Mouse (Mus musculus) forebrain, embryonic 15.5 days (tissue): ENCODE results near the gene Acp5. TPM values are rescaled to one million over a fixed set of nuclear protein-coding genes. Genes with fewer than 3 reads are reported as not detected.

ENCODE experiments used
- ATAC-seq: fragments of 200-750 bp; cut with Nextera tagmentation; replicated peaks from 2 replicates; pipeline ENCODE4 v1.8.0; 2017; ENCODE audit warnings: mild to moderate bottlenecking, moderate TSS enrichment, moderate library complexity
- H3K27ac ChIP-seq: fragments of 300-500 bp; sonication (generic); replicated peaks from 2 replicates; pipeline ENCODE4 v1.5.1; 2015; ENCODE audit warnings: mild to moderate bottlenecking, inconsistent platforms
- H3K27me3 ChIP-seq: fragments of 300-500 bp; sonication (generic); 2 replicates; pipeline ENCODE4 v1.6.1; 2015; ENCODE audit warnings: inconsistent platforms
- H3K36me3 ChIP-seq: fragments of 300-500 bp; sonication (generic); 2 replicates; pipeline ENCODE4 v1.6.1; 2015; ENCODE audit warnings: mild to moderate bottlenecking, inconsistent platforms
- H3K4me1 ChIP-seq: fragments of 300-500 bp; sonication (generic); 2 replicates; pipeline ENCODE4 v1.6.1; 2015; ENCODE audit warnings: inconsistent platforms
- H3K4me2 ChIP-seq: fragments of 300-500 bp; sonication (generic); replicated peaks from 2 replicates; pipeline ENCODE4 v1.6.1; 2015; ENCODE audit warnings: mild to moderate bottlenecking, inconsistent platforms
- H3K4me3 ChIP-seq: fragments of 300-500 bp; sonication (generic); 2 replicates; pipeline ENCODE4 v1.5.1; 2015; ENCODE audit warnings: mild to moderate bottlenecking, inconsistent platforms
- H3K9ac ChIP-seq: fragments of 300-500 bp; sonication (generic); replicated peaks from 2 replicates; pipeline ENCODE4 v1.6.1; 2015; ENCODE audit warnings: mild to moderate bottlenecking, inconsistent platforms
- H3K9me3 ChIP-seq: fragments of 300-500 bp; sonication (generic); 2 replicates; pipeline ENCODE4 v1.6.1; 2016; ENCODE audit warnings: inconsistent platforms
- WGBS: fragments of 180-500 bp; shearing (Covaris S2); methylation state at CpG from one replicate; pipeline ENCODE4 v1.1.7; 2015; ENCODE audit warnings: mixed read lengths; 5-methylcytosine and 5-hydroxymethylcytosine counted together
- polyA plus RNA-seq: library from polyadenylated mRNA; unstranded; fragments of >200 nt; fragmentation: Nextera tagmentation; extraction: Ambion mirVana; gene quantifications from 2 replicates; pipeline ENCODE4 v1.2.1, GENCODE M21; 2015

The Acp5 gene
- polyA plus RNA-seq: 0.17 and 0.84 TPM in 2 replicates

DNA sequence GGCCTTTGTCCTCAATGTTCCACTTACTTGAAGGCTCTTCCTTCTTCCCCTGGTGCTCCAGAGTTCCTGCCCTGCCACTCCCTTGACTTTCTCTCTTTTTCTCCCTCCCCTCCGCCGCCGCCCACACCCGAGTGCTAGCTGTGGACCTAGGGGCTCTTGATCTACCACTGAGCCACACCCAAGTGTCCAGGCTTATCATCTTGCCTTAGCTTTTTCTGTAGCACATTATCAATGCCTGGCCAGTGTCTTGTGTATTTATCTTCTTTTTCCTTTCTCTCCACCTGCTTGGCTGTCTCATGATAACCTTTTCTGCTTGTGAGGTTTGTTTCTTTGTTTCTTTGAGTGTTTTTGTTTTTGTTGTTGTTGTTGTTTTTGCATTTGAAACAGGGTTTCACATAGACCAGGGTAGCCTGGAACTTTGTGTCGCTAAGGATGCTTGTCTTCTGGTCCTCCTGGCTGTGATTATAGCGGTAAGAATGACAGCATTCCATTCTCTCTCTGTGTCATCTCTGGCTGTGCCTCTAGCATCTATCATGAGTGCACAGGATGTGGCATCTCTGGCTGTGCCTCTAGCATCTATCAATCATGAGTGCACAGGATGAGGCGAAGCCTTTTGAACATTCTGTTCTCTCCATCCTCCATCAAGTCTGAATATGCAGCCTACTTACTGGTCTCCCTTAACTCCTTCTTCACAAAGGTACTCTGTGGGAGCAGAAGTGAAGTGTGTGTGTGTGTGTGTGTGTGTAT, at the start of gene Acp5:
TSS of gene Acp5 (minus strand) at position 68 of the 747 bp plus-strand sequence.
- 76% methylated on average over 7 of the region's 7 CpGs for WGBS
- Histone ChIP-seq H3K9ac (no peak within 1 kb of the TSS), H3K36me3 (no peaks in the 10 kb centered on the region), H3K27me3 (peaks cover 16% of the 10 kb centered on the region), H3K4me2 (no peak within 1 kb of the TSS), H3K4me1 (peaks cover 9% of the 10 kb centered on the region; the same call in 1 of the 2 replicates), H3K9me3 (no peaks in the 10 kb centered on the region), H3K27ac (no peak within 1 kb of the TSS), H3K4me3 (no peak within 1 kb of the TSS)
- no peak for ATAC-seq

DNA sequence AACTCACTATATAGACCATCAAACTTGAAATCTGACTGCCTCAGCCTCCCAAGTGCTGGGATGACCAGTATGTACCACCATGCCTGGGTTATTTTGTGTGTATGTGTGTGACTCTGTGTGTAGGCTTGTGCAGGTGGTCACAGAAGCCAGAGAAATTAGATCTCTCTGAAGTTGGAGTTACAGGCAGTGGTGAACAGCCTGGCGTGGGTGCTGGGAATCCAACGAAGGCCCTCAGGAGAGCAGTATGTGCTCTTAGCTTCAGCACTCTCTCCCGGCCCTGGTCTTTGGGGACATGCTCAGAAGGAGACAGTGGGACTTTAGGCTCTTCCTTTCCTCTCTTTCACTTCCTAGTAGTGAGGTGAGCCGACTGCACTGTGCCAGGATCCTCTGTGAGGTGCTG, 36.8 kb upstream of the Acp5 start:
- H3K27me3 ChIP-seq: no peaks in the 10 kb centered on the region
- no peak for ATAC-seq

GRCm38 (mm10) chr9:22169327-22169726, 33.8 kb upstream of the Acp5 start:
- Histone ChIP-seq H3K4me2 (no peak overlapping the region), H3K27me3 (no peaks in the 10 kb centered on the region), H3K9me3 (no peaks in the 10 kb centered on the region; the same call in 1 of the 2 replicates), H3K27ac (no peak overlapping the region), H3K4me1 (0 out of 2 replicates have a peak, but pooled peaks cover 5% of the 10 kb centered on the region), H3K36me3 (no peaks in the 10 kb centered on the region), H3K9ac (no peak overlapping the region), H3K4me3 (no peak overlapping the region)
- ATAC-seq: no peak
- WGBS: 93% methylated on average over 11 of the region's 11 CpGs

More for the DNA sequence above, 36.8 kb upstream of the Acp5 start:
- Histone ChIP-seq H3K4me3 (no peak overlapping the region), H3K4me2 (no peak overlapping the region), H3K27ac (no peak overlapping the region), H3K9me3 (no peaks in the 10 kb centered on the region), H3K4me1 (no peaks in the 10 kb centered on the region), H3K9ac (no peak overlapping the region), H3K36me3 (no peaks in the 10 kb centered on the region)
- 95% methylated on average over 4 of the region's 4 CpGs for WGBS

- Histone ChIP-seq H3K4me1 (0 out of 2 replicates have a peak, but pooled peaks cover 5% of the 10 kb centered on the region), H3K9me3 (no peaks in the 10 kb centered on the region; the same call in 1 of the 2 replicates), H3K4me2 (no peak overlapping the region), H3K27ac (no peak overlapping the region), H3K9ac (no peak overlapping the region), H3K36me3 (no peaks in the 10 kb centered on the region), H3K4me3 (no peak overlapping the region), H3K27me3 (no peaks in the 10 kb centered on the region)
- WGBS: 98% methylated on average over 4 of the region's 4 CpGs
- no peak for ATAC-seq
These were observed 32.2 kb upstream of the Acp5 start for GRCm38 (mm10) chr9:22167751-22168150.

DNA sequence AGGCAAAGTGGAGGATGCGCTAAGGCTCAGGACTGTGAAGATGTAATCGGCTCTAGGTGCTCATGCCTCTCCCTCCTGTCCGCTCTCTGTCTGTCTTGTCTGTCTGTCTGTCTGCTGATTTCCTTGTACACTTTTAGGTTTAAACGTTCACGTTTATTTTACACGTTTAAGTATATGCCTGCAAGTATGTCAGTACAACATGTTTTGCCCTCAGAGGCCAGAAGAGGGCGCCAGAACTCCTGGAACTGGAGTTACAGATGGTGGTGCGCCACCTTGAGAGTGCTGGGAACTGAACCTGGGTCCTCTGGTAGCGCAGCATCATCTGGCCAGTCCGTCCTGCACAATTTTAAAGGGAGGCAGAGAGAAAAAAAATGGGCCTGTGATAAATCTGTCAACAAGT, 31.2 kb upstream of the Acp5 start:
- 90% methylated on average over 10 of the region's 10 CpGs for WGBS
- no peak for ATAC-seq
- H3K27me3 ChIP-seq: no peaks in the 10 kb centered on the region
- no peak overlapping the region for H3K4me2 ChIP-seq
- no peaks in the 10 kb centered on the region for H3K36me3 ChIP-seq
- H3K4me1 ChIP-seq: 0 out of 2 replicates have a peak, but pooled peaks cover 5% of the 10 kb centered on the region
- H3K9me3 ChIP-seq: no peaks in the 10 kb centered on the region; the same call in 1 of the 2 replicates
- H3K27ac ChIP-seq: no peak overlapping the region
- H3K9ac ChIP-seq: no peak overlapping the region
- H3K4me3 ChIP-seq: no peak overlapping the region

- H3K4me1 ChIP-seq: 0 out of 2 replicates have a peak, but pooled peaks cover 5% of the 10 kb centered on the region
- no peaks in the 10 kb centered on the region; the same call in 1 of the 2 replicates for H3K9me3 ChIP-seq
- no peaks in the 10 kb centered on the region for H3K36me3 ChIP-seq
- ATAC-seq: no peak
- 46% methylated on average over 6 of the region's 6 CpGs for WGBS
- no peaks in the 10 kb centered on the region for H3K27me3 ChIP-seq
- H3K4me3 ChIP-seq: no peak overlapping the region
- no peak overlapping the region for H3K27ac ChIP-seq
- H3K9ac ChIP-seq: no peak overlapping the region
- no peak overlapping the region for H3K4me2 ChIP-seq
These were observed 30.5 kb upstream of the Acp5 start for GRCm38 (mm10) chr9:22165964-22166363.

- no peaks in the 10 kb centered on the region for H3K36me3 ChIP-seq
- no peaks in the 10 kb centered on the region for H3K27me3 ChIP-seq
- peak overlapping the region; percentile 75 for H3K27ac ChIP-seq
- ATAC-seq: peak; percentile 87
- 0 out of 2 replicates have a peak, but pooled peaks cover 5% of the 10 kb centered on the region for H3K4me1 ChIP-seq
- H3K9me3 ChIP-seq: no peaks in the 10 kb centered on the region; the same call in 1 of the 2 replicates
- peak overlapping the region; percentile 65 for H3K9ac ChIP-seq
- 2% methylated on average over 54 of the region's 54 CpGs for WGBS
- peak overlapping the region; percentile 64 for H3K4me2 ChIP-seq
- H3K4me3 ChIP-seq: peak overlapping the region; percentile 51
These were observed 29.5 kb upstream of the Acp5 start for GRCm38 (mm10) chr9:22164711-22165668.

DNA sequence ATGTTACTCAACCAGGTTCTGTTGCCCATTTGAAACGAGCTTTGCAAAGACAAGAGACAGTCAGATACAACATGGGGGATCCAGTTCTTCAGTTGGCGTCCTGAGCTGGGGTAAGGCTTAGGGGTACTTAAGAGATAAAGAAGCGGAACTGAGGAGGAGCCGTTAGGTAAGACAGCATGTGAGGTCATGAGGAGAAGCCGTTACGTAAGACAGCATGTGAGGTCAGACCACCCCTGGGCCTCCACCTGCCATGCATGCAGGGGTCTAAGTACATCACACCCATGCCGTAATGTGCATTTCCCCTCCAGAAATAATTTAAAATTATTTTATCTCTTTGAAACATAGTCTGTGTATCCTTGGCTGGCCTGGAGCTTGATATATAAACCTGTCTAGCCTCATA, 27.4 kb upstream of the Acp5 start:
- no peak for ATAC-seq
- H3K9me3 ChIP-seq: no peaks in the 10 kb centered on the region; the same call in 1 of the 2 replicates
- H3K4me1 ChIP-seq: peaks cover 7% of the 10 kb centered on the region
- H3K36me3 ChIP-seq: no peaks in the 10 kb centered on the region
- H3K9ac ChIP-seq: no peak overlapping the region
- no peak overlapping the region for H3K4me3 ChIP-seq
- no peak overlapping the region for H3K4me2 ChIP-seq
- WGBS: 88% methylated on average over 7 of the region's 7 CpGs
- no peak overlapping the region for H3K27ac ChIP-seq
- H3K27me3 ChIP-seq: no peaks in the 10 kb centered on the region

- 80% methylated on average over 9 of the region's 9 CpGs for WGBS
- H3K36me3 ChIP-seq: no peaks in the 10 kb centered on the region
- peaks cover 13% of the 10 kb centered on the region for H3K4me1 ChIP-seq
- no peaks in the 10 kb centered on the region; the same call in 1 of the 2 replicates for H3K9me3 ChIP-seq
- H3K27me3 ChIP-seq: no peaks in the 10 kb centered on the region
- no peak overlapping the region for H3K4me2 ChIP-seq
- no peak overlapping the region for H3K27ac ChIP-seq
- no peak overlapping the region for H3K4me3 ChIP-seq
- no peak for ATAC-seq
- no peak overlapping the region for H3K9ac ChIP-seq
These were observed 26.8 kb upstream of the Acp5 start for GRCm38 (mm10) chr9:22162305-22162704.

GRCm38 (mm10) chr9:22161299-22161698, 25.8 kb upstream of the Acp5 start:
- no peak overlapping the region for H3K4me2 ChIP-seq
- WGBS: 35% methylated on average over 6 of the region's 6 CpGs

GRCm38 (mm10) chr9:22157516-22158265, 22.2 kb upstream of the Acp5 start:
- WGBS: 75% methylated on average over 34 of the region's 34 CpGs

More at GRCm38 (mm10) chr9:22161299-22161698, 25.8 kb upstream of the Acp5 start:
- no peak for ATAC-seq
- Histone ChIP-seq H3K4me1 (peaks cover 16% of the 10 kb centered on the region), H3K36me3 (no peaks in the 10 kb centered on the region), H3K27me3 (no peaks in the 10 kb centered on the region), H3K9ac (no peak overlapping the region), H3K9me3 (no peaks in the 10 kb centered on the region), H3K4me3 (no peak overlapping the region), H3K27ac (no peak overlapping the region)

More at GRCm38 (mm10) chr9:22157516-22158265, 22.2 kb upstream of the Acp5 start:
- Histone ChIP-seq H3K9me3 (no peaks in the 10 kb centered on the region), H3K4me2 (peak overlapping the region; percentile 51), H3K36me3 (no peaks in the 10 kb centered on the region), H3K9ac (peak overlapping the region; percentile 85), H3K27ac (peak overlapping the region; percentile 91; the same call in 1 of the 2 replicates), H3K27me3 (no peaks in the 10 kb centered on the region), H3K4me1 (peaks cover 19% of the 10 kb centered on the region), H3K4me3 (peak overlapping the region; percentile 74)
- ATAC-seq: no peak
